Mouse (Mus musculus) brain, embryonic 14.5 days (tissue): ENCODE results near the gene Tbl3.

Source experiments
- CTCF ChIP-seq: fragments of 200-500 bp; IDR thresholded peaks from 2 replicates; pipeline ENCODE4 v1.5.1; 2012; ENCODE audit warnings: inconsistent platforms, mild to moderate bottlenecking, moderate library complexity, borderline replicate concordance; ENCODE audit not compliant: insufficient read depth, insufficient read length; ENCODE audit errors: extremely low read depth
- POLR2A ChIP-seq: fragments of 200-500 bp; IDR thresholded peaks from 2 replicates; pipeline ENCODE4 v1.6.1; 2012; ENCODE audit warnings: mild to moderate bottlenecking, inconsistent platforms, borderline replicate concordance; ENCODE audit not compliant: poor library complexity, insufficient read depth, insufficient read length, severe bottlenecking; ENCODE audit errors: extremely low read depth

GRCm38 (mm10) chr17:24734513-24734912 is 27.1 kb upstream of the Tbl3 start:
- TF ChIP-seq CTCF (no peak), POLR2A (no peak)
